Mouse (Mus musculus) c-Kit-positive CD71-positive TER-119-positive erythroid progenitor cells, embryonic 14.5 days (primary cell): ENCODE measurements around the gene Xrcc1.
A peak's percentile ranks its signal among the peaks of the same experiment; 100 is the strongest.

Experiments
- DNase-seq: peaks from one replicate; pipeline ENCODE4 v3.0.0-alpha.2; 2013; ENCODE audit warnings: low spot score

The Xrcc1 gene

DNA sequence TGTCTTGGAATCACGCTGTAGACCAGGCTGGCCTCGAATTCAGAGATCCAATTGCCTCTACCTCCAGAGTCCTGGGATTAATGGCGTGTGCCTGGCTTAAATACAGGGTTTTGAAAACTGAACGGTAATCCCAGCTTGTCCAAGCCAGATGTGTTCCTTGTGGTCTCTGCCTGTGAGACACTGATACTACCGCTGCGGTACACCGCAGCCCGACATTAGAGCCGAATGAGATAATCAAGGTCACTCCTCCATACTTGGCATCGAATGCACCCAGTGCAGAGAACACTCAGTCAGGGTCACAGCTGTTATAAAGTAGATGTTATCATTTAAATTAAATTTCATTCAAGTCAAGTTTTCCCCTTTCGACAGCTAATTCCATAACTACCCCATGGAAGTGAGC is 17.2 kb upstream of the Xrcc1 start:
- DNase-seq = no peak

DNA sequence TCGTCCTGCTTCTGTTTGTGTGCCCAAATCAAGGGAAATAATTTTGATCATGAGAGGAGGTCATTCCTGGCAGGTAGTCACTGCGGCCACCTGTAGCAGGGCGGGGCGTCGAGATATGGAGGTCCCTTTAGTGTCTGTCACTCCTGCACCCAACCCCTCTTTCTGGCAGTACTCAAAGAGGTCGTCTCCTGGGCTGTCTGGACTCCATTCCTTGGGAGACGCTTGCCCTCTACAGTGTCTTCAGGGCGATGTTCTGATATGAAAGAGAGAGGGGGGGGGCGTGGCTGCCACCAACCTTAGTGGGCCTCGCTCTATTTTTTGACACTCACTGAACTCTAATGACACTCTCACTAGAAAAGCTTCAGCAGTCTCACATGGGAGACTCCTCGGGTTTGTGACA is 16.5 kb upstream of the Xrcc1 start:
- no peak for DNase-seq

DNA sequence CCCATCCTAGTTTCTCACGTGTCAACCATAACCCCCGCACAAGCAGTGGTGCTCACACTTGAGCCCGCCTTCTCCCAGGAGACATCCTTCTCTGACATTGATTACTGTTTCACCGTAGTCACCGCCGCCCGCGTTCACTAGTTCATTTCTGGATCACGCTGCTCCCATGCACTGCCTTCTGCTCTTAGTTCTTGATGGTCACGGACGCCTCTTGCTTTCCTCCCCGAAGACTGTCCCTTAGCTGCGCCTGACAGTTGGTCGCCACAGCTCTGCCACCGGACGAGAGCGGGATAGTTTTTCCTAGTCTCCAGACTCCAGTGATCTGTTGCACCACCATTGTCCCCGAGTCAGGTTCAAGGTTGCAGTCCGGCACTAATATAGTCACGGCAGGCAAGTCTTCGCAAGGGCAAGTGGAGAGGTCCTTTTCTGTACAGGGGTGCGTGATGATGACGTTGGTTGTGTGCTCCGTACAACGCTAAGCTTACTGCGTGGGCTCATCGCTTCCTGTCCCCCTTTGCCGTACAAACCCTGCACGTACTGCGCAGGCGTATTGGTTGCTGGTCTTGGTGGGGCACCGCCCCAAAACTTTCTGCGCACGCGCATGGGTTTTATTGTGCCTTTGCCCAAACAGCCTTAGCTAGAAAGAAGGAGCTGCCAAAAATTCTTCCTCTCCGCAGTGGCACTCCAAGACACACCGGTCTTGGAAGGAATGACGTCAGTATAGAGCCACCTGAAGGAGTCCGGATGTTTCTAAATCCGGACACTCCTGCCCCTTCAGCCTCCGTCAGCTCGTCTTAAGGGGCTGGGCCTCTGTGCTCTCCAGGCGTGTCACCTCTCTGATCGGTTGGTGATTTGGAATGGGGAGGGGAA is 15.8 kb upstream of the Xrcc1 start, which contains the start of gene Irgq:
Irgq (plus strand) TSS at position 628 of the 870 bp plus-strand sequence.
- peak; percentile 98 for DNase-seq

DNA sequence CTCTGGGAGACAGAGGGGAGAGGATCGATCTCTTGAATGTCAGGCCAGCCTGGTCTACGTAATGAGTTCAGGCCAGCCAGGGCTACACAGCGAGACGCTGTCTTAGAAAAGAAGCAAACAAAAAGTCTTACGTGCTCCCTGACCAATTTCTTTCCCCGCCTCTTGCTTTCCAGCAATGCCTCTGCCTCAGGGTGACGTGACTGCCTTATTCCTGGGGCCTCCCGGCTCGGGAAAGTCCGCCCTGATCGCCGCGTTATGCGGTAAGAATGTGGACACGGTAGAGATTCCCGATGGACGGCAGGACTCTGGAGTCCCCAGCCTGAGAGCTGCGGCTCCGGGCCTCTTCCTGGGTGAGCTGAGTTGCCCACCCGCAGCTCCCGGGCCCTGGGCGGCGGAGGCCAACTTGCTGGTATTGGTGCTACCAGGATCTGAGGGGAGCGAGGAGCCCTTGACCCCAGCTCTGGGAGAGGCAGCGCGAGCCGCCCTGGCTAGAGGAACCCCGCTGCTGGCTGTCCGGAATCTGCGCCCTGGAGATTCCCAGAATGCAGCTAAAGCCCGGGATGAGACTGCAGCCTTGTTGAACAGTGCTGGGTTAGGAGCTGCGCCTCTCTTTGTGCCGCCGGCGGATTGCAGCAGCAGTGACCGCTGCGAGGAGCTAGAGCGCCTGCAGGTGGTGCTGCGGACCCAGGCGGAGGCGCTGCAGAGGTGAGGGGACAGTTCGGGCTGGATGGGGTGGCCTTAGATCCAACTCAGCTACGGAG is 14.7 kb upstream of the Xrcc1 start:
- peak; percentile 53 for DNase-seq

DNA sequence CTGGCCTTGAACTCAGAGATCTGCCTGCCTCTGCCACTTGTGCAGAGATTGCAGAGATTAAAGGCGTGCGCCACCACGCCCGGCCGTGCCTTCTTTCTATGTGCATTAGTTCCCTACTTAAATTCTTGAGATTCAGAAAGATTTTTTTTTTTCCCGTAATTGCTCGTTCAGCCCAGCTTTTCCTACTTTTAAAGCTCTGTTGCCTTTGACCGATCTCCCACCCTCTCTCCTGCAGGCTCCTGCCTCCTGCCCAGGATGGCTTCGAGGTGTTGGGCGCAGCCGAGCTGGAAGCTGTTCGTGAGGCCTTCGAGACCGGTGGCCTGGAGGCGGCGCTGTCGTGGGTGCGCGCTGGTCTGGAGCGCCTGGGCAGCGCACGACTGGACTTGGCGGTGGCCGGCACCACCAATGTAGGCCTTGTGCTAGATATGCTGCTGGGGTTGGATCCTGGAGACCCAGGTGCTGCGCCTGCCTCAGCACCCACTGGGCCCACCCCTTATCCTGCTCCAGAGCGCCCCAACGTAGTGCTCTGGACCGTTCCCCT is 13.0 kb upstream of the Xrcc1 start:
- no peak for DNase-seq

DNA sequence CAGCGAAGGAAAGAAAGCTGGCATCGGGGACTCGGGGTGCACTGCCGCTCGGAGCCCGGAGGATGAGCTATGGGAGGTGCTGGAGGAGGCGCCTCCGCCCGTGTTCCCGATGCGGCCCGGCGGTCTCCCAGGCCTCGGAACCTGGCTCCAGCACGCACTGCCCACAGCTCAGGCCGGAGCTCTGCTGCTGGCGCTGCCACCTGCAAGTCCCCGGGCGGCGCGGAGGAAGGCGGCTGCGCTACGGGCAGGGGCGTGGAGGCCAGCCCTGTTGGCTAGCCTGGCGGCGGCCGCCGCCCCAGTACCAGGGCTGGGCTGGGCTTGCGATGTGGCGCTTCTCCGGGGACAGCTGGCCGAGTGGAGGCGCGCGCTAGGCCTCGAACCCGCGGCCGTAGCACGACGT is 12.3 kb upstream of the Xrcc1 start:
- no peak for DNase-seq

DNA sequence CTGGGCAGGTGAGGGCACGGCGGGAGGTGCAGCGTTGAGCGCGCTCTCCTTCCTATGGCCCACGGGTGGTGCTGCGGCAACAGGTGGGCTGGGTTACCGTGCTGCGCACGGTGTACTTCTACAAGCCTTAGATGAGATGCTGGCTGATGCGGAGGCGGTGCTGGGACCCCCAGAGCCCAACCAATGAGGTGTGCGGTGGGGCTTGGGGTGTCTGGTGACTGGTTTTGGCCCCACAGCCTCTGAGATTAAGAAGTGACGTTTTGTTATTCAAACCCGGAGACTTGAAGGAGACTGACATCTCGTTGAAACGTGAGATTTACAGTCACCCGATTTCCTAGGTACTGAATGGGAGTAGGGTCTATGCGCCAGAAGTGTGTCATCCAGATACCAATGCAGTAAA is 11.8 kb upstream of the Xrcc1 start:
- DNase-seq = no peak

DNA sequence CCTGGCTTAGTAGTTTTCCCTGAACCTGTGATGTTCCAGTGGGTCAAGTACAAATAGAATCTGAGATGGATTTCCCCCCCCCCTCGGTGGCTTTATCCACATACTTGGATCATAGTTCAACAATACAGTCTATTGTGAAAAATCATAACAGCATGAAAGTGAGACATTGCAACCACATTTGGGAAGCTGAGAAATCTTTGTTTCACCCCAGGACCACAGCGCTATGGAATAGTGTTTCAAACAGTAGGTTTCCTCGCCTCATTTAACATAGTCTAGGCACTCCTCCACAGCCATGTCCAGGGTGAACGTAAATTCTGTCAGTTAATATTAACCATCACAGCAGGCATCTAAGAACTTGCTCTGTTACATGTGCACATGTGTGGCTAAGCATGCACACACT is 9.0 kb upstream of the Xrcc1 start:
- no peak for DNase-seq

DNA sequence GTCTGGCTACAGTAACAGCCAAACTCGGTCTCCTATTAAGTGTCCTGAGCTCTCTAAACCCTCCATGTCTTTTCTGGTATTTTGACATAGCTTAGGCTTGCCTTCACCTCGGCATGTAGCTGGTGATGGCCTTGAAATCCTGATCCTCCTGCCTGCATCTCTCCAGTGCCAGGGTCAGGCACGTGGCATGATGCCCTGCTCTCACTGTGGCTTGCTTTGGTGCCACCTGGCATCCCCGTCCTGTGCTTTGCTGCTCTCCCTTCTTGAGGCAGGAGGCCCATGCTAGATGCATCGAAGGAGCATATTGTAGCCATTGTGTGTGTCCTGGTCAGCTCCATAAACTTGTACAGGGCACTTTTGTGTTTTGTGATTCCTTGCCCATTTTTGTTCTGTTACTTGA is 8.5 kb upstream of the Xrcc1 start:
- no peak for DNase-seq

DNA sequence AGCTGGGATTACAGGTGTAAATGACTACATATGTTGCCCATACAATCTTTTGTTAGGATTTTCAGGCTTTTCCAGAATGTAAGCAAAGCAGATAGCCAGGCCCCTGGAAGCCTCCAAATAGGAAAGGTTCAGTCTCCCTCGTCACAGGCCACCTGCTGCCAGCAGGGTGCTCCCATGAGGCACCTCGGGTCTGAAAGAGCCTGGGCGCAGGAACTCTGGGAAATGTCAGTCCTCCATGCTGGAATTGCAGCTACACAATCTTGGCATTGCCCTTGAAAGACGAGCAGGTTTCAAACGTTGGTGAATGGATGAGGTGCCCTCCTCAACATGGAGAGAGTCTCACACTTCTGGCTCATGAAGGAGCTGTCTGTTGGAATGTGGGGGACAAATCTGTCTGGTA is 7.9 kb upstream of the Xrcc1 start:
- no peak for DNase-seq

DNA sequence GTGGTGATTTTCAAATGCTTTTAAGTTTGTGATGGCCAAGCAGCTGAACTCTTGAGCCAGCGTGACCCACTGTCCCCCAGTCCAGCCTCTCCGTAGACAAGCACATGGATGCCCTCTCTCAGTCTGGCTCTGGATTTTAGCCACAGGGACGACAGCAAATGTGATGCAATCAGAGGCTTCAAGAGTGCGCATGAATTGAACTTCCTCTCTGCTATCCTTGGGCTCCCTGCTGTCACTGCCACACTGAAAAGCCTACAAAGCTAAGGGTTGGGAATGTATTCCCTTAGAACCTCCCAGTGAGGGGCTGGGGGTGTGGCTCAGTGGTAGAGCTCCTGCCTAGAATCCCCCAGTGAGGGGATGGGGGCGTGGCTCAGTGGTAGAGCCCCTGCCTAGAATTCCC is 7.4 kb upstream of the Xrcc1 start:
- no peak for DNase-seq

DNA sequence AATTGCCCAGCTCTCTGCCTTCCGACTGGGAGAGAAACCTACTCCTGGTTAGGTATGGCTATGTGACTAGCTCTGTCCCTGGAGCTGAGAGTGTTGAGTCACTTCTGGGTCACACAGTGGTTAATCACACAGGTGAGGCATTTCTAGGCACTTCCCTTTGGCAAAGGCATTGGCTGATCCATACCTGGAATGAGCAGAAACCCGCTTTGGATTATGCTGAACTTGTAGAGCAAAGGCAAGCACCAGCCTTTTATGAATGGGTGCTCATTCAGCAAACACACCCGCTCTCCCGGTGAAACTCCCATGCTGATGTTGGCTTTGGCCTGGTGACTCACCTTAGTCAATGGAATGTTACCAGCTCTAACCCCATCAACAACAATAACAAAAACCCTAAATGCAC is 6.4 kb upstream of the Xrcc1 start:
- DNase-seq = no peak

DNA sequence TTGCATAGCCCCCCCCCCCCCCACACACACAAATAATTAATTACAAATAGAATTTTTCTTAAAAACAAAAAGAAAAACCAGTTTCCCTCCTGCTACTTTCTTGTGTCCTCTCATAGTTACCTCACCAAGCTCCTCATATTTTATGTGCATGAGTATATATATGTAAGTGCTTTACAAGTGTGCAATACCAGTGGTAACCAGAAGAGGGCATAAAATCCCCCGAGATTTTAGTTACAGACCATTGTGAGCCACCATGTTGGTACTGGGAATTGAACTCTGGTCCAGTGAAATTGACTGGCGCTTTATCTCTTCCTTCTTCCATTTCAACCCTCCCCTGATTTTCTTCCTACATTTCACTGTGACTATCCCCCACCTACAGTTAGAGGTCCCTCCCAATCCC is 1.6 kb upstream of the Xrcc1 start:
- peak; percentile 28 for DNase-seq

DNA sequence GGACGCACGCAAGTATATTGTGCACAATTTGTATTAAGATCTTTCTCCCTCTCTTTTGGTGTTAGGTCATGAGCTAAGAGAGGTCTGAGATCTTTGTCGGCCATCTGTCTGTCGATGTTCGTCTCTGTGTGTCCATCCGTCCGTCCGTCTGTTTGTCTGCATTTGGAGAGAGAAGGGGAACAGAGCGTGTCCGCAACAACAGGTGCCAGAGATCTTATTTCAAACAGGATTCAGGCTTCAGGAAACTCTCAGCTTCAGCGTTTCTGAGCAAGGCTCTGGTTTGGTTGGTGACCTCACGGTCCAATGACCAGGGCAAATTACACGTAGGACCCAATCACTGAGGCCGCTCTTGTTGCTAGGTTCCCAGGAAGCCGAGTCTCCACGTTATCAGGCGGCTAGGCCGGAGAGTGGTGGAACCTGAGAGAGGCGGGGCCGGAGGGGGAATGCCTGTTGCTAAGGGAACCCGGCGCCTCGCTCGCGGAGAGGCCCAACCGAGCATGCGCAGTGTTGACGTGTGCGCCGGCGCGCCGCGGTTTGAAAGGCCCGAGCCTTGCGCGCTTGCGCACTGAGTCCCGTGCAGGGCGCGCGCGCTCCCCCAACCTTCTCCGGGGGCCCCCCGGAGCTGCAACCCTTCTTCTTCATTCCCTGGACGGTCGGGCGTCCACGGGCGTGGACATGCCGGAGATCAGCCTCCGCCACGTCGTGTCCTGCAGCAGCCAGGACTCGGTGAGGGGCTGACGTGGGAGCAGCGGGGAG is 723 bp downstream of the Xrcc1 start:
- peak; percentile 98 for DNase-seq

DNA sequence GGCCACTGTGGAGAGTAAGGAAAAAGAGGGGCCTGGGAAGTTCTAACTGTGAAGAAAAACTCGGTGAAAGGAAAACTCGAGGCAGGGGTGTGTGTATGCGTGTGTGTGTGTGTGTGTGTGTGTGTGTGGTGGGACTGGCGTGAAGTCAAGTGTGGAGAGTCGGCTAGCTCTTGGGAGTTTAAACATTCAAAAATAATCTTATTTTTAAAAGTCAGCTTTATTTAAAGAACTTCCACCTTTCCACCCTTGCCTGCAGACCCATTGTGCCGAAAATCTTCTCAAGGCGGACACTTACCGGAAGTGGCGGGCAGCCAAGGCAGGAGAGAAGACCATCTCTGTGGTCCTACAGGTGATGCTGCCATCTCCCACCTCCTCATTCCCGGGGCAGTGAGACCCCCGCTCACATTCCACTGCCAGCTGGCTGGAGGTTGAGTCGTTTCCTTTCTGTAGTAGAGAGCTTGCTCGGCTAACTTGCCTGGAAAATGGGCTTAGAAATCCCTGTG is 1.5 kb downstream of the Xrcc1 start:
- DNase-seq = no peak

DNA sequence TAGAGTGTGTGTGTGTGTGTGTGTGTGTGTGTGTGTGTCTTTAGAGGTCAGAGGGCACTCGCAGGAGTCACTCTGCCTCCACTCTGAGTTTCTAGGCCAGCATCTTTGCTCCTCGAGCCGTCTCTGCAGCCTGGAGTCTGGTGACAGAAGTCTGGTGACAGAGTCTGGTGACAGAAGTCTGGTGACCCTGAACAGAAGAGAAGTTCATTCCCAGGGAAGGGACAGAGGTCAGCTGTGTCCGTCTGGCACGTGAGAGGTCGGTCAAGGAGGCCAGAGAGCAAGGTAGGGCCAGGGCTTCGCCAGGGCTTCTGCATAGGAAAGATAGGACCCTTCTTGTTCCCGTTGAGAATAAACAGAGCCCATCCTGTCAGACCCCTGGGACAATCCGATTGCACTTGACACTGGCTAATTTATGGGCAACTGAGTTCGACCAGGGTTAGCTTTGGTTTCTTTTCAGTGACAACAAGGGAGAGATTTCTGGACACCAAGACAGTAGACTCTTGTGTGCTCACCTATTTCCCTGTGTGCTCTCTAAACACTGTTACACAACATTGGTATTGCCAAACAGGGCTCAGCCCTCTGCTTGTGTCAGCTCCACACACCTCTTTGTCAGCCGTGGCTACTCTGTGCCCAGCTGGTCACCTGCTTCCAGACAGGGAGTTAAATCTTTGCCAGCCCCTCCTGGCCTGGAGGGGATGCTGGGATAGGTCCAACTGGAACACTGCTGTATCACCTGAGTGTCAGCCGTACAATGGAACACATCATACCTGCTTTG is 6.1 kb downstream of the Xrcc1 start:
- no peak for DNase-seq

DNA sequence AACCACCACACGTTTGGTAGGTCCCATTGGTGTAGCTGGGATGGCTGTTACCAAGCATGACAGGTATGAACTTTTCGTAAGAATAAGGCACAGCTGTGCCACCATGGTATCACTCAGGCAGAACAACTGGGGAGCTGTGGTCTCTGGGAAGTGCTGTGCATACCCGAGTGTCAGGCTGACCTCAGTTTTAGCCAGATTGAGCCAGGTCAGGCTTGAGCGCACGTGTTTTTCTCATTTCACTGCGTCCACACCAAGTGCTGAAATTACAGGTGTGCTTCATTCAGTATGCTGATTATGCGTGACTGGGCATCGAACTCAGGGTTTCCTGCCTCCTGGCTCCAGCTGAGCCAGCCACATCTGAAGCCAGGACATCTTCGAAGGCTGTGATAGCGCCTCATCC is 9.7 kb downstream of the Xrcc1 start:
- DNase-seq = no peak

DNA sequence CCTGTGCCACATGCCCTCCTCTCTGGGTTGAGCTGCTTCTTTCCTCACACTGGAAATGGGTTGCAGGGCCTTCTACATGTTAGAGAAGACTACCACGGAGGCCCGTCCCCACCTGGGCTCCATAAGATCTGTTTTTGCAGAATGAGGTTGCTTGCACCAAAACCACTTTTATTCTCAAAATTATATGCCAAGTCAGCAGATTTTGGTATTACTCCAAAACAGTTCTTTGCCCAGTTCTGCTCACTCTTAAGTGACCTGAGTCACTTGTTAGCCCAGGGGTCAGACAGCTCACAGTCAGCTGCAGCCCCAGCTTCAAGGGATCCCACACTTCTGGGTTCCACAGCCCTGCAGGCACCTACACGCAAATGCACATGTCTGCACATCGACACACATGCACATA is 15.4 kb downstream of the Xrcc1 start:
- no peak for DNase-seq

DNA sequence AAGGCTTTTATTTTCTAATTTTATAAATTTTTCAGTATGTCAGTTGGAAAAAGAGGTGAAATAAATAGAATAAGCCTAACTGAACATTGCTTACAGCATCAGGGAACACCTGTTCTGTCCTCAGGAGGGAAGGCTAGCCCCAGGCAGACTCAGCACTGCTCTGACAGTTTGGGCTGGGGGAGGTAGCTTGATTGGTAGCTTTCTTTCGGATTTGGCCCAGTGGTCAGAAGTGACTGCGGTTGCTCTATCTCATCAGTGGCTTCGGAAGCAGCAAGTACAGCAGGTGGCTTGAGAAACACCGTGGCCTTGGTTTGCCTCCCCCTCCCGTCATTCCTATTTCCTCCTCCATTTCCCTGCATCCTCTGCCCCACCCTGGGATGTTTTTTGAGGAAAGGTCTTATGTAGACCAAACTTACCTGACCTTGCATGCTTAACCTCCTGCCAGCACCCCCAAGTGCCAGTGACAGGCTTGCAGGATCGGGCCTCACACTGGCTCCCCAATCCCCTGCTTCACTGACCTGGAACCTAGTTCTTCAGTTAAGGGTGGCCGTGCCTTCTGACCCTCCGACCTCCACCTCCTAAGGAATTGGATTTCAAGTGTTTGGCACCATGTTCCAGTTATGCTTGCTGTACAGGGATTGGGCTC is 17.2 kb downstream of the Xrcc1 start:
- DNase-seq = no peak

DNA sequence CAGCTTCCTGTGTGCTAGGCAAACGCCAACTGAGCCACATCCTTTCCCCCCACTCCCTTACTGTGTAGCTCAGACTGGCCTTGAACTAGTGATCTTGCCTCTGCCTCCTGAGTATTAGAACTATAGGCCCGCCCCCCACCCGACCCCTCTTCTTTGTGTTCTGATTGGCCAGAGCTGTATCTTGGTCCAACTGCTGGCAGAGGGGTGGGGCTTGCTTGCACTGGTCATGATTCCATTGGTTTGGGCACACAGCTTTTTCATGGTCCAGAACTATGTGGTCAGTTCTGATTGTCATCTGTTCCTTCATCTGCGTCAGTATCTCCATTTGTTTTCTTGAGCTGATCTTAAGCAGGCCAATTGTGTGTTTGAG is 17.7 kb downstream of the Xrcc1 start:
- no peak for DNase-seq
